Mouse (Mus musculus): ENCODE measurements around the gene Pomt1. TPM values are rescaled to one million over a fixed set of nuclear protein-coding genes. Genes with fewer than 3 reads are reported as not detected.

The Pomt1 gene
- polyA plus RNA-seq, 1 experiment from 2014 or later, result 26.0 TPM

DNA sequence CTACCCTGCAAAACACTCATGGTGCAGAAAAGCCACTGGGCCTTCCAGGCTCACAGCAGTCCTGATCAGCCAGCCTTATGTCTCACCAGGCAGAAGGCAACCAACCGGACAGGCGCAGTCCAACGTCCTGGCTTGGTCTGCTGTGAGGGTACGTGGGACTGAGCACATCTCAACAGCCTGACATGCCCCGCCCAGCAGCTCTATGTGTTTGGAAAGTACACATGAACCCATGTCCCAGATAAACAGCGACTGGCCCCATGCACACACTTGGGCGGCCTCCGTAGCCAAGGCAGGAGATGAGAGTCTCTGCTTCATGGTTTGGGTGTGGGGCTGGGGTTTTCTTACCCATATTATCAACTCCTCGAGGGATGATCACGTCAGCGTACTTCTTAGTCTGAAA, 19.9 kb downstream of the Pomt1 start:
- Histone ChIP-seq H3K36me3 (peaks cover 34% of the 10 kb centered on the region), H3K9me3 (no peaks in the 10 kb centered on the region), H3K27ac (no peak overlapping the region), H3K27me3 (replicated peaks) (no peaks in the 10 kb centered on the region), H3K9ac (no peak overlapping the region), H3K4me3 (replicated peaks) (no peak overlapping the region), H3K4me1 (replicated peaks) (peaks cover 14% of the 10 kb centered on the region), H3K4me2 (replicated peaks) (no peak overlapping the region)
- ATAC-seq, result no peak
- WGBS, result 84% methylated on average over 11 of the region's 11 CpGs

GRCm38 (mm10) chr2:32258887-32259533, 22.6 kb downstream of the Pomt1 start:
- Histone ChIP-seq H3K9ac (peak overlapping the region; percentile 87), H3K9me3 (no peaks in the 10 kb centered on the region), H3K36me3 (peaks cover 24% of the 10 kb centered on the region), H3K27me3 (replicated peaks) (no peaks in the 10 kb centered on the region), H3K4me1 (replicated peaks) (peaks cover 14% of the 10 kb centered on the region), H3K4me2 (replicated peaks) (peak overlapping the region; percentile 81), H3K27ac (peak overlapping the region; percentile 81; the same call in 1 of the 2 replicates), H3K4me3 (replicated peaks) (peak overlapping the region; percentile 92)
- peak; percentile 56; the same call in 1 of the 2 replicates for ATAC-seq
- WGBS, result 40% methylated on average over 6 of the region's 6 CpGs

DNA sequence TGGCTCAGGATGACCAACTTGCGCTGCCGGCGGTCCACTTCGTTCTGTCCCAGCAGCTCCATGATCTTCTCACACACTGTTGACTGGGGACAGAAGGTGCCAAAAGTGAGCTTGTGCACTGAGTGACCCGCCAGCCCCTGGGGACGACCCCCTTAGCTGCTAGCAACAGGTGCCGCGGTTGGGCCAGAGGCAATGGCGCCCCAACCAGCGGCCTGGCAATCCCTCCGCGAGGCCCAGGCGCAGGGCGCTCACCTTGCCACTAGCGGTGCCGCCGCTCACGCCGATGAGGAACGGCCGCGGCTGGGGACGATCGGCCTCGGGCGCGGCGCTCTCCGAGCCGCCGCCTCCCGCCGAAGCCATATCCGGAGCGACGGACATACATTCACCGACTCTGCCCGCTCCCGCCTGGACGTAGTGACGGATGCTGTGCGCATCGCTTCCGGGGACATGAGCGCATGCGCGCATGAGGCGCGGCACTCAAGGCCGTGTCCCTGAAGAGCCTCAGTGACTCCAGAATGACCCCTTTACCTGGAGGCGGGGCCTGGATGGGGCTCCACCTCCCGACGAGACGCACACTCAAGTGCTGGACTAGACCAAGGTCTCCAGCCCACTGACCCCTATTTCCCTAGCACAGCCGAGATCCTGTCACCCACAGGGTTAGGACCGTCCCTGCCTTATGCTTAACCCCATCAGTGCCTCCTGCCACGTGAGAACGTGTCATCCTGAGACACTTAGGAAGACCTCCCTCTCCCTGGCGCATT, 23.4 kb downstream of the Pomt1 start, which contains the start of gene Uck1:
Gene Uck1, minus strand, starts transcription at position 503 of the 761 bp plus-strand sequence.
- Histone ChIP-seq H3K9me3 (no peaks in the 10 kb centered on the region), H3K9ac (peak within 1 kb of the TSS; percentile 87), H3K4me1 (replicated peaks) (peaks cover 14% of the 10 kb centered on the region), H3K4me2 (replicated peaks) (peak within 1 kb of the TSS; percentile 81), H3K36me3 (peaks cover 20% of the 10 kb centered on the region), H3K4me3 (replicated peaks) (peak within 1 kb of the TSS; percentile 92), H3K27ac (peak within 1 kb of the TSS; percentile 81), H3K27me3 (replicated peaks) (no peaks in the 10 kb centered on the region)
- 1% methylated on average over 59 of the region's 59 CpGs for WGBS
- peak; percentile 96 for ATAC-seq

DNA sequence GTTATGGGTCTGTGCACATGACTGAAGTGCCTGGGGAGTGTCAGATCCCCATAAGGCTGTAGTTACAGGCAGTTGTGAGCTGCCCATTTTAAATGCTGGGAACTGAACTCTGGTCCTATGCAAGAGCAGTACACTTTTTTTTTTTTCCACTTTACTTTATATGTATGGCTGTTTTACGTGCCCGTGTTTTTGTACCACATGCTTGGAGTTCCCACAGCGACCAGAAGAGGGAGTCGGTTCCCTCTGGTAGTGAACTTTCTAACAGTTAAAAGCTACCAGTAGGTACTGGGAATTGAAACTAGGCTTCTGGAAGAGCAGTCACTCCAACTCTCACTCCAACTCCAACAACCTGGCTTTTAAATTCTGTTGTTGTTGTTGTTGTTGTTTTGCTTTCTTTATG, 24.2 kb downstream of the Pomt1 start:
- H3K4me2 ChIP-seq (replicated peaks), result no peak overlapping the region
- no peak for ATAC-seq

GRCm38 (mm10) chr2:32275823-32276222, 39.4 kb downstream of the Pomt1 start:
- 57% methylated on average over 3 of the region's 3 CpGs for WGBS
- Histone ChIP-seq H3K36me3 (peaks cover 23% of the 10 kb centered on the region), H3K9me3 (no peaks in the 10 kb centered on the region), H3K27me3 (replicated peaks) (no peaks in the 10 kb centered on the region), H3K4me2 (replicated peaks) (no peak overlapping the region), H3K4me3 (replicated peaks) (no peak overlapping the region), H3K9ac (no peak overlapping the region), H3K27ac (no peak overlapping the region), H3K4me1 (replicated peaks) (no peaks in the 10 kb centered on the region)
- no peak for ATAC-seq

More for the DNA sequence above, 24.2 kb downstream of the Pomt1 start:
- Histone ChIP-seq H3K9me3 (no peaks in the 10 kb centered on the region), H3K27ac (0 out of 2 replicates have a peak overlapping the region, but pooled peaks have one; percentile 42), H3K27me3 (replicated peaks) (no peaks in the 10 kb centered on the region), H3K4me3 (replicated peaks) (no peak overlapping the region), H3K4me1 (replicated peaks) (peaks cover 14% of the 10 kb centered on the region), H3K9ac (no peak overlapping the region), H3K36me3 (peaks cover 20% of the 10 kb centered on the region)
- WGBS, result 42% methylated on average over 4 of the region's 4 CpGs

GRCm38 (mm10) chr2:32282289-32282688, 45.9 kb downstream of the Pomt1 start:
- 86% methylated on average over 2 of the region's 2 CpGs for WGBS
- Histone ChIP-seq H3K27ac (no peak overlapping the region), H3K4me1 (replicated peaks) (peaks cover 8% of the 10 kb centered on the region), H3K27me3 (replicated peaks) (no peaks in the 10 kb centered on the region), H3K9ac (no peak overlapping the region), H3K4me2 (replicated peaks) (no peak overlapping the region), H3K4me3 (replicated peaks) (no peak overlapping the region), H3K36me3 (peaks cover 28% of the 10 kb centered on the region), H3K9me3 (no peaks in the 10 kb centered on the region)
- no peak for ATAC-seq

GRCm38 (mm10) chr2:32282727-32283126, 46.3 kb downstream of the Pomt1 start:
- WGBS, result 87% methylated on average over 1 of the region's 1 CpGs
- Histone ChIP-seq H3K4me2 (replicated peaks) (no peak overlapping the region), H3K36me3 (peaks cover 25% of the 10 kb centered on the region), H3K4me1 (replicated peaks) (peaks cover 8% of the 10 kb centered on the region), H3K9ac (no peak overlapping the region), H3K9me3 (no peaks in the 10 kb centered on the region), H3K4me3 (replicated peaks) (no peak overlapping the region), H3K27ac (no peak overlapping the region), H3K27me3 (replicated peaks) (no peaks in the 10 kb centered on the region)
- 0 out of 2 replicates have a peak, but pooled peaks have one; percentile 16 for ATAC-seq

GRCm38 (mm10) chr2:32283986-32284385, 47.6 kb downstream of the Pomt1 start:
- no peak overlapping the region for H3K4me3 ChIP-seq (replicated peaks)
- H3K9ac ChIP-seq, result no peak overlapping the region
- H3K27me3 ChIP-seq (replicated peaks), result no peaks in the 10 kb centered on the region
- H3K4me2 ChIP-seq (replicated peaks), result no peak overlapping the region
- no peaks in the 10 kb centered on the region for H3K9me3 ChIP-seq
- WGBS, result 71% methylated on average over 3 of the region's 3 CpGs
- no peak overlapping the region for H3K27ac ChIP-seq
- peaks cover 22% of the 10 kb centered on the region for H3K36me3 ChIP-seq
- H3K4me1 ChIP-seq (replicated peaks), result peaks cover 10% of the 10 kb centered on the region
- ATAC-seq, result no peak

DNA sequence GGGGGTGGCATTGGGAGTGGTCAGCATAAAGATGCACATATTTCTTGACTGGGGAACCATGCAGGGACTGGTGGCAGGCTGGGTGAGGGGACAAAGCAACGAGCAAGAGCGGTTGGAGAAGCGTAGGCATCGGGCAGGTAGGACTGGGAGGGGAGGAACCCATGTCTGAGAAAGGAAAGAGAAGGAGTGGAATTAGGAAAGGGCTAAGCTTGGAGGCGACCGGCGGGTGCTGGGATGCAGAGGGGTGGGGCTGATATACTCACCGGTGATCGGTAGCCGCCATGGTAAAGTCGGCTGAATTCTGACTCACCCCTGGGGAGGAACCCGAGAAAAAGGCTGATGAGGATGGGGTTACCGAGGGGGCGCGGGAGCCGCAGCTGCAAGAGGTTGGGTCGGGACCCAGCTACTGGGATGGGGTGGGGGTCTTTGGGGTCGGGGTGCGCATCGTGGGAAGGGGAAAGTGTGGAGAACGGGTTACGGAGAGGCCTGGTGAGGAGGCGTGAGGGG, 51.0 kb downstream of the Pomt1 start, which contains the start of gene Golga2:
Gene Golga2, plus strand, starts transcription at position 51 of the 507 bp plus-strand sequence.
- H3K9me3 ChIP-seq, result no peaks in the 10 kb centered on the region
- WGBS, result 2% methylated on average over 23 of the region's 23 CpGs
- ATAC-seq, result peak; percentile 26
- H3K4me1 ChIP-seq (replicated peaks), result peaks cover 16% of the 10 kb centered on the region
- peak within 1 kb of the TSS; percentile 81 for H3K9ac ChIP-seq
- H3K4me3 ChIP-seq (replicated peaks), result peak within 1 kb of the TSS; percentile 79
- no peaks in the 10 kb centered on the region for H3K27me3 ChIP-seq (replicated peaks)
- H3K4me2 ChIP-seq (replicated peaks), result peak within 1 kb of the TSS; percentile 80
- peak within 1 kb of the TSS; percentile 62 for H3K27ac ChIP-seq
- peaks cover 1% of the 10 kb centered on the region; the same call in 1 of the 2 replicates for H3K36me3 ChIP-seq

GRCm38 (mm10) chr2:32287923-32288367, 51.6 kb downstream of the Pomt1 start, which contains the start of gene Swi5:
TSS of gene Swi5 (minus strand) at chr2:32288075.
- Histone ChIP-seq H3K27me3 (replicated peaks) (no peaks in the 10 kb centered on the region), H3K9me3 (no peaks in the 10 kb centered on the region), H3K4me2 (replicated peaks) (peak within 1 kb of the TSS; percentile 80), H3K9ac (peak within 1 kb of the TSS; percentile 81), H3K4me1 (replicated peaks) (peaks cover 16% of the 10 kb centered on the region), H3K36me3 (no peaks in the 10 kb centered on the region; the same call in 1 of the 2 replicates), H3K27ac (peak within 1 kb of the TSS; percentile 62), H3K4me3 (replicated peaks) (peak within 1 kb of the TSS; percentile 79)
- 0% methylated on average over 40 of the region's 41 CpGs for WGBS
- peak; percentile 100 for ATAC-seq

DNA sequence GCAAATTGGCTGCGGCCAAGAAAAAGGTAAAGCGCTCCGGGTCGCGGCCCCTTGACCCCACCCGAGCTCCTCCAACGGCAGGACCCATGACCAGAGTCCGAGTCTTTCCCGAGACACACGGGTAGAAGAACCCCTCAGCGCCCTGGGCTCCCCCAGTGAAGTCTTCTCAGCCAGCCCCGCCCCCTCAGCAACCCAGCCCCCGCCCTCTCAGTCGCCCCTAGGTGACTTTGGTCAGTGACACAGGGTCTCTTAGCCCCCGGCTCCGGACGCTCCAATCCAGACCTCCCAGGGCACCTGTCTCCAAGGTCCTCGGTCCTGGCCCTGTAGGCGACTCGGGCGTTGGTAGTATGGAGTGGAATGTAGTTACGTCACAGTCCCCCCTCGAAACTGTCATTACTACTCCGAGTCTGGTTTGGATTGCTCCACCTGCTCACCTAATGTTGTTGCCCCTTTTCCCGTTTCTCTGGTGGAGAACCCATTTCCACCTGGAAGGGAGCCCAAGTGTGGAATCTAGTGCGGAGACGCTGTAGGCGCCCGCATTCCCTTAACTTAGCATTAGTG, 52.1 kb downstream of the Pomt1 start:
- Histone ChIP-seq H3K27me3 (replicated peaks) (no peaks in the 10 kb centered on the region), H3K9me3 (no peaks in the 10 kb centered on the region), H3K36me3 (no peaks in the 10 kb centered on the region; the same call in 1 of the 2 replicates), H3K4me3 (replicated peaks) (peak overlapping the region; percentile 79), H3K27ac (peak overlapping the region; percentile 42), H3K9ac (peak overlapping the region; percentile 74), H3K4me1 (replicated peaks) (peaks cover 16% of the 10 kb centered on the region), H3K4me2 (replicated peaks) (peak overlapping the region; percentile 77)
- peak; percentile 77 for ATAC-seq
- under 1% methylated on average over 29 of the region's 29 CpGs for WGBS

- peaks cover 16% of the 10 kb centered on the region for H3K4me1 ChIP-seq (replicated peaks)
- H3K4me2 ChIP-seq (replicated peaks), result peak overlapping the region; percentile 77
- no peak for ATAC-seq
- H3K36me3 ChIP-seq, result no peaks in the 10 kb centered on the region; the same call in 1 of the 2 replicates
- no peak overlapping the region for H3K27ac ChIP-seq
- H3K9me3 ChIP-seq, result no peaks in the 10 kb centered on the region
- H3K9ac ChIP-seq, result no peak overlapping the region
- no peaks in the 10 kb centered on the region for H3K27me3 ChIP-seq (replicated peaks)
- peak overlapping the region; percentile 79; the same call in 1 of the 2 replicates for H3K4me3 ChIP-seq (replicated peaks)
Observed at GRCm38 (mm10) chr2:32289578-32289977, 53.2 kb downstream of the Pomt1 start.

Measured in intestine, embryonic 15.5 days (tissue).